Comparison of ENCODE assay signal across 8 mouse cellular contexts in genomic region chr13:113815697-113816420, GRCm38 (mm10). TPM values are rescaled to one million over a fixed set of nuclear protein-coding genes. Genes with fewer than 3 reads are reported as not detected.
A peak's percentile ranks its signal among the peaks of the same experiment; 100 is the strongest.
DNase-seq lines count a peak whose midpoint lies in the region; ATAC-seq lines count a peak whose summit lies in the region.
"Had no signal": no experiment of that assay in that cellular context is flagged by ENCODE, and none has a peak within 500 bp of the region (broad histone marks: within the 10 kb centered on the region; RNA-seq: fewer than 3 reads in every experiment).

No protein-coding gene starts in this region.

- no peaks in the 10 kb centered on the region for H3K27me3 ChIP-seq in lung, embryonic 15.5 days
- no peaks in the 10 kb centered on the region for H3K27me3 ChIP-seq in hindbrain, embryonic 15.5 days
- H3K27me3 ChIP-seq in neural tube, embryonic 11.5 days (ENCODE audit: control insufficient read depth, insufficient read depth, low read length), result no peaks in the 10 kb centered on the region

- no peaks in the 10 kb centered on the region for H3K9me3 ChIP-seq in lung, embryonic 15.5 days
- H3K9me3 ChIP-seq in hindbrain, embryonic 15.5 days, result no peaks in the 10 kb centered on the region
- no peaks in the 10 kb centered on the region for H3K9me3 ChIP-seq in neural tube, embryonic 11.5 days (ENCODE audit: control insufficient read depth, low read length)

- peak; percentile 42; the same call in 1 of the 2 replicates for ATAC-seq in lung, embryonic 15.5 days (ENCODE audit: borderline replicate concordance, extremely low read depth, low FRiP score, low TSS enrichment)
- peak; percentile 31; the same call in 1 of the 2 replicates for ATAC-seq in hindbrain, embryonic 15.5 days (ENCODE audit: low FRiP score, low read depth)
- ATAC-seq in neural tube, embryonic 11.5 days (ENCODE audit: insufficient read depth, low FRiP score, low TSS enrichment), result peak; percentile 62; the same call in 1 of the 2 replicates

- DNase-seq in lung, postnatal 36 days, result no peak
- DNase-seq in c-Kit-negative CD71-positive TER-119-positive erythroid progenitor cells, embryonic 14.5 days (ENCODE audit: low read depth, low spot score), result peak; percentile 46
- DNase-seq in neural tube, embryonic 11.5 days (ENCODE audit: low spot score), result peak; percentile 16
- no peak for DNase-seq in urinary bladder, adult 18-20 months (ENCODE audit: low spot score in 2 of 2)
- DNase-seq in testis, postnatal 14 days (ENCODE audit: low spot score), result no peak
- DNase-seq: kidney, postnatal 10 days had no signal

- no peak overlapping the region for H3K9ac ChIP-seq in lung, embryonic 15.5 days
- no peak overlapping the region for H3K9ac ChIP-seq in hindbrain, embryonic 15.5 days
- no peak overlapping the region for H3K9ac ChIP-seq in neural tube, embryonic 11.5 days (ENCODE audit: low read length)

- no peak overlapping the region for H3K4me2 ChIP-seq in lung, embryonic 15.5 days
- H3K4me2 ChIP-seq in hindbrain, embryonic 15.5 days, result no peak overlapping the region
- H3K4me2 ChIP-seq in neural tube, embryonic 11.5 days (ENCODE audit: low read depth), result no peak overlapping the region

- no peak overlapping the region for H3K27ac ChIP-seq in lung, embryonic 15.5 days
- H3K27ac ChIP-seq in hindbrain, embryonic 15.5 days (replicated peaks), result no peak overlapping the region
- H3K27ac ChIP-seq in neural tube, embryonic 11.5 days (ENCODE audit: low read depth, low read length), result no peak overlapping the region

- H3K4me3 ChIP-seq in lung, embryonic 15.5 days, result no peak overlapping the region
- no peak overlapping the region for H3K4me3 ChIP-seq in hindbrain, embryonic 15.5 days
- no peak overlapping the region for H3K4me3 ChIP-seq in neural tube, embryonic 11.5 days (ENCODE audit: low read depth, low read length)

- peaks cover 8% of the 10 kb centered on the region; the same call in 1 of the 2 replicates for H3K4me1 ChIP-seq in lung, embryonic 15.5 days
- peaks cover 6% of the 10 kb centered on the region; the same call in 1 of the 2 replicates for H3K4me1 ChIP-seq in hindbrain, embryonic 15.5 days (replicated peaks)
- H3K4me1 ChIP-seq in neural tube, embryonic 11.5 days (ENCODE audit: control insufficient read depth, insufficient read depth, low read length), result peaks cover 9% of the 10 kb centered on the region

- H3K36me3 ChIP-seq in lung, embryonic 15.5 days, result no peaks in the 10 kb centered on the region
- no peaks in the 10 kb centered on the region for H3K36me3 ChIP-seq in hindbrain, embryonic 15.5 days
- H3K36me3 ChIP-seq in neural tube, embryonic 11.5 days (ENCODE audit: control insufficient read depth, insufficient read depth, low read length), result no peaks in the 10 kb centered on the region

- WGBS in lung, embryonic 15.5 days, result 46% methylated on average over 15 of the region's 15 CpGs
- 33% methylated on average over 15 of the region's 15 CpGs for WGBS in hindbrain, embryonic 15.5 days
- WGBS in neural tube, embryonic 11.5 days, result 13% methylated on average over 15 of the region's 15 CpGs

RNA-seq across cellular contexts. Expression of gene Arl15, which starts 21.6 kb away (rescaled TPM):
- polyA plus RNA-seq in lung, embryonic 15.5 days (2015; fragmentation: Nextera tagmentation; extraction: Ambion mirVana), result 8.2 and 10.6 TPM in 2 replicates
- polyA plus RNA-seq in hindbrain, embryonic 15.5 days (2015; fragmentation: Nextera tagmentation; extraction: Ambion mirVana), result 13.2 and 13.8 TPM in 2 replicates
- 9.5 and 11.0 TPM in 2 replicates for polyA plus RNA-seq in neural tube, embryonic 11.5 days (2014; fragmentation: Nextera tagmentation; extraction: Ambion mirVana)

Comparison
In these comparisons a context has a peak if more than half of its experiments do, and no peak if none do; other contexts are left out.
1. DNase-seq: peak in c-Kit-negative CD71-positive TER-119-positive erythroid progenitor cells, embryonic 14.5 days (single experiment) and neural tube, embryonic 11.5 days (single experiment); none in lung, postnatal 36 days (single experiment), urinary bladder, adult 18-20 months (0 of 2) and testis, postnatal 14 days (single experiment).
2. Peak in every context shown above with its lines, with median percentiles within 50 percentile points of each other: ATAC-seq.